Mouse (Mus musculus) neural tube, embryonic 13.5 days (tissue): ENCODE results near the gene Cux1. TPM values are rescaled to one million over a fixed set of nuclear protein-coding genes. Genes with fewer than 3 reads are reported as not detected.

ENCODE experiments used
- ATAC-seq: fragments of 200-750 bp; cut with Nextera tagmentation; 2 replicates; pipeline ENCODE4 v1.8.0; 2017; ENCODE audit warnings: low read depth, mild to moderate bottlenecking, moderate TSS enrichment, moderate library complexity
- H3K27ac ChIP-seq: fragments of 300-500 bp; sonication (generic); replicated peaks from 2 replicates; pipeline ENCODE4 v1.5.1; 2015; ENCODE audit warnings: moderate library complexity, mild to moderate bottlenecking, inconsistent platforms
- H3K27me3 ChIP-seq: fragments of 300-500 bp; sonication (generic); 2 replicates; pipeline ENCODE4 v1.6.1; 2015; ENCODE audit warnings: mild to moderate bottlenecking, inconsistent platforms
- H3K36me3 ChIP-seq: fragments of 300-500 bp; sonication (generic); 2 replicates; pipeline ENCODE4 v1.6.1; 2015; ENCODE audit warnings: mild to moderate bottlenecking, inconsistent platforms
- H3K4me1 ChIP-seq: fragments of 300-500 bp; sonication (generic); replicated peaks from 2 replicates; pipeline ENCODE4 v1.6.1; 2015; ENCODE audit warnings: inconsistent platforms
- H3K4me2 ChIP-seq: fragments of 300-500 bp; sonication (generic); 2 replicates; pipeline ENCODE4 v1.6.1; 2015; ENCODE audit warnings: inconsistent platforms, mild to moderate bottlenecking, moderate library complexity
- H3K4me3 ChIP-seq: fragments of 300-500 bp; sonication (generic); 2 replicates; pipeline ENCODE4 v1.5.1; 2015; ENCODE audit warnings: mild to moderate bottlenecking, inconsistent platforms
- H3K9ac ChIP-seq: fragments of 300-500 bp; sonication (generic); 2 replicates; pipeline ENCODE4 v1.6.1; 2015; ENCODE audit warnings: moderate library complexity, mild to moderate bottlenecking, inconsistent platforms
- H3K9me3 ChIP-seq: fragments of 300-500 bp; sonication (generic); 2 replicates; pipeline ENCODE4 v1.6.1; 2016; ENCODE audit warnings: inconsistent platforms
- WGBS: fragments of 180-500 bp; shearing (Covaris S2); methylation state at CpG from one replicate; pipeline ENCODE4 v1.1.7; 2015; 5-methylcytosine and 5-hydroxymethylcytosine counted together
- polyA plus RNA-seq: library from polyadenylated mRNA; unstranded; fragments of >200 nt; fragmentation: Nextera tagmentation; extraction: Ambion mirVana; gene quantifications from 2 replicates; pipeline ENCODE4 v1.2.1, GENCODE M21; 2015

The Cux1 gene
- polyA plus RNA-seq, 1 experiment from 2014 or later, result 93.9 TPM

GRCm38 (mm10) chr5:136551571-136551970 lies 15.7 kb downstream of the Cux1 start:
- peaks cover 73% of the 10 kb centered on the region for H3K4me1 ChIP-seq
- ATAC-seq, result no peak
- no peak overlapping the region for H3K9ac ChIP-seq
- no peak overlapping the region for H3K27ac ChIP-seq
- WGBS, result 87% methylated on average over 6 of the region's 6 CpGs
- no peak overlapping the region for H3K4me3 ChIP-seq
- H3K4me2 ChIP-seq, result no peak overlapping the region
- H3K36me3 ChIP-seq, result no peaks in the 10 kb centered on the region
- no peaks in the 10 kb centered on the region for H3K9me3 ChIP-seq
- H3K27me3 ChIP-seq, result no peaks in the 10 kb centered on the region

- no peaks in the 10 kb centered on the region for H3K36me3 ChIP-seq
- no peak overlapping the region for H3K4me3 ChIP-seq
- 19% methylated on average over 2 of the region's 2 CpGs for WGBS
- H3K27me3 ChIP-seq, result no peaks in the 10 kb centered on the region
- no peak for ATAC-seq
- H3K4me2 ChIP-seq, result no peak overlapping the region
- H3K4me1 ChIP-seq, result peaks cover 72% of the 10 kb centered on the region
- no peak overlapping the region for H3K27ac ChIP-seq
- no peaks in the 10 kb centered on the region for H3K9me3 ChIP-seq
- H3K9ac ChIP-seq, result 0 out of 2 replicates have a peak overlapping the region, but pooled peaks have one; percentile 5
Measured at GRCm38 (mm10) chr5:136550726-136551125, 16.6 kb downstream of the Cux1 start.

- H3K27ac ChIP-seq, result no peak overlapping the region
- H3K36me3 ChIP-seq, result no peaks in the 10 kb centered on the region
- WGBS, result 29% methylated on average over 2 of the region's 2 CpGs
- no peak overlapping the region for H3K9ac ChIP-seq
- no peaks in the 10 kb centered on the region for H3K27me3 ChIP-seq
- H3K4me1 ChIP-seq, result peaks cover 62% of the 10 kb centered on the region
- no peak for ATAC-seq
- no peak overlapping the region for H3K4me2 ChIP-seq
- no peak overlapping the region for H3K4me3 ChIP-seq
- H3K9me3 ChIP-seq, result no peaks in the 10 kb centered on the region
Measured at GRCm38 (mm10) chr5:136548776-136549175, 18.5 kb downstream of the Cux1 start.

- ATAC-seq, result no peak
- Histone ChIP-seq H3K4me2 (no peak overlapping the region), H3K9ac (no peak overlapping the region), H3K27ac (no peak overlapping the region), H3K4me3 (no peak overlapping the region), H3K9me3 (no peaks in the 10 kb centered on the region), H3K27me3 (no peaks in the 10 kb centered on the region), H3K4me1 (peaks cover 35% of the 10 kb centered on the region), H3K36me3 (no peaks in the 10 kb centered on the region)
- WGBS, result 95% methylated on average over 4 of the region's 4 CpGs
Measured at GRCm38 (mm10) chr5:136545061-136545460, 22.2 kb downstream of the Cux1 start.

- Histone ChIP-seq H3K9me3 (no peaks in the 10 kb centered on the region), H3K27ac (no peak overlapping the region), H3K4me3 (no peak overlapping the region), H3K27me3 (no peaks in the 10 kb centered on the region), H3K9ac (no peak overlapping the region), H3K4me2 (no peak overlapping the region), H3K36me3 (no peaks in the 10 kb centered on the region), H3K4me1 (peaks cover 29% of the 10 kb centered on the region)
- no peak for ATAC-seq
Measured at GRCm38 (mm10) chr5:136543171-136543570, 24.1 kb downstream of the Cux1 start.

GRCm38 (mm10) chr5:136540952-136541351 lies 26.3 kb downstream of the Cux1 start:
- Histone ChIP-seq H3K4me2 (no peak overlapping the region), H3K27ac (no peak overlapping the region), H3K9me3 (no peaks in the 10 kb centered on the region), H3K27me3 (no peaks in the 10 kb centered on the region), H3K4me1 (peaks cover 31% of the 10 kb centered on the region), H3K36me3 (no peaks in the 10 kb centered on the region), H3K4me3 (no peak overlapping the region), H3K9ac (no peak overlapping the region)
- no peak for ATAC-seq

- ATAC-seq, result no peak
- no peaks in the 10 kb centered on the region for H3K9me3 ChIP-seq
- H3K27ac ChIP-seq, result no peak overlapping the region
- H3K9ac ChIP-seq, result no peak overlapping the region
- peaks cover 28% of the 10 kb centered on the region; the same call in 1 of the 2 replicates for H3K4me1 ChIP-seq
- WGBS, result 95% methylated on average over 5 of the region's 5 CpGs
- H3K4me2 ChIP-seq, result no peak overlapping the region
- H3K4me3 ChIP-seq, result no peak overlapping the region
- H3K27me3 ChIP-seq, result no peaks in the 10 kb centered on the region
- no peaks in the 10 kb centered on the region for H3K36me3 ChIP-seq
Measured at GRCm38 (mm10) chr5:136540055-136540838, 27.0 kb downstream of the Cux1 start.

- Histone ChIP-seq H3K4me2 (no peak overlapping the region), H3K4me3 (no peak overlapping the region), H3K4me1 (peaks cover 38% of the 10 kb centered on the region; the same call in 1 of the 2 replicates), H3K9ac (no peak overlapping the region), H3K36me3 (no peaks in the 10 kb centered on the region), H3K27ac (no peak overlapping the region), H3K27me3 (no peaks in the 10 kb centered on the region), H3K9me3 (no peaks in the 10 kb centered on the region)
- no peak for ATAC-seq
- 87% methylated on average over 4 of the region's 4 CpGs for WGBS
Measured at GRCm38 (mm10) chr5:136536753-136537152, 30.5 kb downstream of the Cux1 start.

- H3K4me1 ChIP-seq, result peaks cover 40% of the 10 kb centered on the region; the same call in 1 of the 2 replicates
- H3K27me3 ChIP-seq, result no peaks in the 10 kb centered on the region
- ATAC-seq, result no peak
- no peak overlapping the region for H3K27ac ChIP-seq
- WGBS, result 74% methylated on average over 5 of the region's 5 CpGs
- no peaks in the 10 kb centered on the region for H3K9me3 ChIP-seq
- H3K4me3 ChIP-seq, result no peak overlapping the region
- no peak overlapping the region for H3K9ac ChIP-seq
- no peaks in the 10 kb centered on the region for H3K36me3 ChIP-seq
- H3K4me2 ChIP-seq, result no peak overlapping the region
Measured at GRCm38 (mm10) chr5:136535976-136536725, 31.1 kb downstream of the Cux1 start.

GRCm38 (mm10) chr5:136535204-136535603 lies 32.1 kb downstream of the Cux1 start:
- Histone ChIP-seq H3K9ac (no peak overlapping the region), H3K27ac (0 out of 2 replicates have a peak overlapping the region, but pooled peaks have one; percentile 33), H3K4me2 (no peak overlapping the region), H3K4me3 (no peak overlapping the region), H3K9me3 (no peaks in the 10 kb centered on the region), H3K4me1 (peaks cover 38% of the 10 kb centered on the region; the same call in 1 of the 2 replicates), H3K36me3 (no peaks in the 10 kb centered on the region), H3K27me3 (no peaks in the 10 kb centered on the region)
- 54% methylated on average over 1 of the region's 1 CpGs for WGBS
- no peak for ATAC-seq

- no peak overlapping the region for H3K27ac ChIP-seq
- H3K27me3 ChIP-seq, result no peaks in the 10 kb centered on the region
- no peaks in the 10 kb centered on the region for H3K9me3 ChIP-seq
- no peak overlapping the region for H3K9ac ChIP-seq
- WGBS, result 87% methylated on average over 11 of the region's 11 CpGs
- no peaks in the 10 kb centered on the region for H3K36me3 ChIP-seq
- H3K4me2 ChIP-seq, result no peak overlapping the region
- peaks cover 35% of the 10 kb centered on the region; the same call in 1 of the 2 replicates for H3K4me1 ChIP-seq
- no peak for ATAC-seq
- no peak overlapping the region for H3K4me3 ChIP-seq
Measured at GRCm38 (mm10) chr5:136533371-136534276, 33.7 kb downstream of the Cux1 start.
